Mouse (Mus musculus): ENCODE data around the gene Gbe1. TPM values are rescaled to one million over a fixed set of nuclear protein-coding genes. Genes with fewer than 3 reads are reported as not detected.

Gene Gbe1
- polyA plus RNA-seq (2015; fragmentation: Nextera tagmentation; extraction: Ambion mirVana), result 29.5 and 35.8 TPM in 2 replicates

DNA sequence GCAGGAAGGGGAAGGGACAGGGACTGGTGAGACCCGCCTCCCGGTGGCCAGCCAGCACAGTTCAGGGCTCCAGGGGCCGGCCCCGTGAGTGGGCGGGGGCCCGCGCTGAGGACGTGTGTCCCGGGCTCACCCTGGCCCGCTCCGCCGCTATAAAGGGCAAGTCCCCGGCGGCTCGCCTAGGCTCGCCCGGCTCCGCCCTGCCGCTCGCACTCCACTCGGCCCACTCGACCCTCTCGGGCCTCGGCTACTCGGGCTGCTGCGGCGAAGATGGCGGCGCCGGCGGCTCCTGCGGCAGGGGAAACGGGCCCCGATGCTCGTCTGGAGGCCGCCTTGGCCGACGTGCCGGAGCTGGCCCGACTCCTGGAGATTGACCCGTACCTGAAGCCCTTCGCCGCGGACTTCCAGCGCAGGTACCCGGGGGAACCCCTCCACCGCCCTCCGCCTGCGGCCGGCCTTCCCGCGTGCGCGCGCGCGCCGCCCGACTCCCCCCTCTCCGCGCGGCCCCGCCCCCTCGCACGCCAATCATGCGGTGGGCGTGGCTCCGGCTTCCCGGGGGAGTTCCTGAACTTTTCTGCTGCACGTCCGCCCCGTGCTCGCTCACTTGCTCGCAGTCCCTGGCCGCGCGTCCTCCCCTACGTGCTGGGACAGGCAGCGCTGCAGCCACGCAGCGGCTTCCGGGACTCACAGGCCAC is at the start of gene Gbe1:
Gene Gbe1, plus strand, starts transcription at position 64 of the 692 bp plus-strand sequence.

